Mouse (Mus musculus) bone marrow macrophage, adult 2 months (primary cell): Measurements from ENCODE around the gene Cdk5r1. TPM values are rescaled to one million over a fixed set of nuclear protein-coding genes. Genes with fewer than 3 reads are reported as not detected.

ENCODE experiments used
- H3K27ac ChIP-seq: 2 replicates; pipeline ENCODE4 v1.5.1; 2012; ENCODE audit warnings: low read depth, low read length; ENCODE audit not compliant: insufficient read depth
- H3K4me1 ChIP-seq: 2 replicates; pipeline ENCODE4 v1.6.1; 2012; ENCODE audit warnings: low read length; ENCODE audit not compliant: control insufficient read depth, insufficient read depth
- H3K4me3 ChIP-seq: 2 replicates; pipeline ENCODE4 v1.5.1; 2012; ENCODE audit warnings: mild to moderate bottlenecking, low read length, moderate library complexity; ENCODE audit not compliant: insufficient read depth
- CTCF ChIP-seq: IDR thresholded peaks from 2 replicates; pipeline ENCODE4 v1.5.1; 2012; ENCODE audit warnings: low read depth, mild to moderate bottlenecking, low read length, moderate library complexity
- POLR2A ChIP-seq: IDR thresholded peaks from 2 replicates; pipeline ENCODE4 v1.6.1; 2012; ENCODE audit warnings: mild to moderate bottlenecking, low read depth, low read length, borderline replicate concordance
- polyA plus RNA-seq: library from polyadenylated mRNA; stranded (reverse); fragments of >200 nt; gene quantifications from 2 replicates; pipeline ENCODE4 v1.2.4, GENCODE M21; 2012; ENCODE audit not compliant: missing spikeins, insufficient read depth, insufficient read length

Gene Cdk5r1
- polyA plus RNA-seq, 1 experiment = 1.2 TPM

DNA sequence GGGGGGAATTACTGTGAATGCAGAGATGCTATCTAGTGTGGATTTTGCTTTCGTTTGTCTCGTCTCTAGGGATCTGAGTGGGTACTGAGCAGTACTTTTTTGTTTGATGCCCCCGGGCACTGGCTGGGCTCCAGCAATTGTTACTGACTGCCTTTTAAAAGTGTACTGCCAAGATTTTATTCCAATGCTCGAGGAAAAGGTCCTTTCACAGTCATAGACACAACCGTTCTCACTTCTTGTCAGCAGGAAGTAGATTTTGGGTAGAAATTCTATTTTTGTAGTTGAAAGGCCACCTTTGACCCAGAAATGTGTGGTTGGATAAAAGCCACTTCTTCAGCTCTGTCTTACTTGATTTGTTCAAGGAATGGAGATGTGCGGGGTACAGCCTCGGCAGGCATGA, 37.0 kb downstream of the Cdk5r1 start:
- H3K27ac ChIP-seq = no peak overlapping the region
- H3K4me3 ChIP-seq = no peak overlapping the region
- TF ChIP-seq POLR2A = no peak
- no peak for TF ChIP-seq CTCF
- peaks cover 6% of the 10 kb centered on the region; the same call in 1 of the 2 replicates for H3K4me1 ChIP-seq

DNA sequence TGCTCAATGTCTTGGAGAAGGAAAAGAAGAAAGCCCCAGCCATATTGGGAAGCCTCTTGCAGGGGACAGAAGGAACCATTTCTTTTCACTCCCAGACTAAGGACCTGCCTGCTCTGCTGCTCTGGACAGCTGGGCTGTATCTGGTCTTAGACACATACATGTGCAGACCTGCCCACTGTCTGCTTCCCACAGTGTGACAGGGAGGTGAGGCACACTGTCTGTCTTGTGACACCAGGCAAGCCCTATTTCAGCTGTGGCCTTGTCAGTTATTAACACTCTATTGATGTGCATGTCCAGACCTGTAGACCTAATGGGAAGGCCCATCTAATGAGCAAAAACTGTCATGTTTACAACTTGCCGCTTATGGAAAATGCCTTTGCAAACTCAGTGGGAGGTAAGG, 38.5 kb downstream of the Cdk5r1 start:
- TF ChIP-seq CTCF (no peak), POLR2A (no peak)
- no peak overlapping the region for H3K4me3 ChIP-seq
- H3K27ac ChIP-seq = no peak overlapping the region
- no peaks in the 10 kb centered on the region for H3K4me1 ChIP-seq

DNA sequence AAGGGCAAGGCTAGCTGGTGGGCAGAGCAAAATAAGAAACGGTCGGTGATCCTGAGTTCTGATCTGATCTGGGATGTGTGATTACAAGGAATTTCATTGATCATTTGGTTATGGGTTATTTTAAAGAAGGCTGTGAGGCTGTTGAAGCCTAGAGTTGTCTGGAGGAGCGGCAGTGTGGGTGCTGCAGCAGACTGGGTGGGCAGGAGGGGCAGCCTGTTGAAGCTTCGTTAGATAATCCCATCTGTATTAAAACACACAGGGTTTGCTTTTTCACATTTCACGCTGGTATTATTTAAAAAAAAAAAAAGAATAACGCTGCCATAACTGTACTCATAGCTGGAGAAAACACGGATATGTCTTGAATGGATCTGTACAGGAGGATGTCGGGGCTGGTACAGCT, 39.1 kb downstream of the Cdk5r1 start:
- no peak for TF ChIP-seq POLR2A
- TF ChIP-seq CTCF = no peak
- Histone ChIP-seq H3K4me1 (peaks cover 2% of the 10 kb centered on the region; the same call in 1 of the 2 replicates), H3K27ac (no peak overlapping the region), H3K4me3 (no peak overlapping the region)

DNA sequence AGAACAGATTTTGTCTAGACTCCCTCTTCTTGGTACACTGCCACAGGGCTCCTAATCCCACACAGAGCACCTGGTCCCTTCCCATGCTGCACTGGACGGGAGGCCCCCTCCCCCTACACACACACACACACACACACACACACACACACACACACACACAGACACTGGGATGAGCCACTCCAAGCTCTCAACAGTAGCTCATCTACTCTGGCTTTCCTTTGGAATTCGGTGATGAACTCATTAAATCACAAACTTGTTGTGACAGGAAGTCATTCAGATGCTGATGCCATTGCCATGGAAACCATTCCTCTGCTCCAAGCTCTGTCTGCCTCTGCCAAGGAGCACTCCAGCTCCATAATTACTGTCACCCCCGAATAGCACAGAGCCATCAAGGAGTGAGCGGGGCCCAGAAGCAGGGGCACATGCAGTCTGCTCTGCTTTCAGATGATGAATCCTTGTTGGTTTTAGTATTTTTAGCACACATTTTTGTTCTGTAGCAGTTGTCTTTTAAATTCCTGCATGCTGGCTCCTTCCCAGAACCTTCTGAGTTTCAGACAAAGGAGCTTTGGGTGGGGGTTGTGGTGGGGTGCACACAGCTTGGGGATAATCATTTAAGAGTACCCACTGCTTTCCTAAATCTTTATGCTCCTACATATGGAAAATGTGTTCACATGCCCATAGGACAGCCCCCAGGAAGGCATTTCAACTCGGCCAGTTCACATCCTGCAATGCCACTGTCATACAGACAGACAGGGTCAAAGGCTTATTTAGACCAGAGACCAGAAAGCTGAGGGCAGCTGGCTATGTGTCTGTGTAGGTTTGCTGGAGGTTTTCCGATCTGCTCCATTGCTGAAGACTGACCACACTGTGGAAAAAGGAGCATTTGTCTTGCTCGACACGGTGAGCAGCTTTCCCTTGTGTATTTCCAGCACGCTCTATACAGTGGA, 41.9 kb downstream of the Cdk5r1 start:
- TF ChIP-seq CTCF = no peak
- TF ChIP-seq POLR2A = no peak

DNA sequence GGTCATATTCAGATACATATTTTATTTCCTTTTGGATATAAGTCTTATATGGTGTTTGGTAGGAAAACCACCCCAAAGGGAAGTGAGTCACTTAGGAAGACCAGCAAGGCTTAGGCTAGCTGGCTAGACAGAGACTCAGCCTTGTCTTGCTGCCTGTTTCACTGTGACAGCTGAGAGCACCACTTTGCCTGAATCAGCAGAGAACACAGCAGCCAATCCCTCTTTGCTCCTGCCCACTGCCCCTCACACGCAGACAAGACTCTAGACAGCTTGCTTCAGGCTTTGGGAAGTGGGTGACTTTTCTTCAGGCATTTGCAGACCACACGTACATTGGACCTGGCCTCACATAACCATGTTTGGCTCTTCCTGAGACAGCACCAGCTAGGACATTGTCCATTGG, 44.3 kb downstream of the Cdk5r1 start:
- no peak for TF ChIP-seq POLR2A
- TF ChIP-seq CTCF = no peak
- Histone ChIP-seq H3K27ac (no peak overlapping the region), H3K4me3 (no peak overlapping the region), H3K4me1 (peaks cover 30% of the 10 kb centered on the region)

More for the DNA sequence above, 41.9 kb downstream of the Cdk5r1 start:
- Histone ChIP-seq H3K27ac (no peak overlapping the region), H3K4me3 (no peak overlapping the region), H3K4me1 (peaks cover 24% of the 10 kb centered on the region)

DNA sequence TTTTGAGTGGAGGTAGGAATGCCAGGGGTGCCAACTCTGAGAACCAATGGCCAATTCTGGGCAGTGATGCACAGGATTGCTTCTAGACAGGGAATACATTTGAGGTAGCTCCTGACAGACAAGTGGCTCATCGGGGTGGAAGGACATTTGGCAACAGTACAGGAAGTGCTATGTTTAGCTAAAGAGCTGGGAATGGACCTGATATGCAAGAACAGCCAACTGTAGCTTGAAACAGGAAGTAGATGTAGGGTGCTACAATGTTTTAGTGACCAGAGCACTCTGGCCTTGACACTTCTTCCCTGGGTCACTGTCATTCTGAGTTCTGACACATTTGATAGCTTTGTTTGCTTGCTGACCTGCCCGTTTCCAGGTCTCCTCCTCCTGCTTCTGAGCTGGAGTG, 46.0 kb downstream of the Cdk5r1 start:
- TF ChIP-seq POLR2A (no peak), CTCF (no peak)
- Histone ChIP-seq H3K4me3 (no peak overlapping the region), H3K27ac (peak overlapping the region; percentile 79)

DNA sequence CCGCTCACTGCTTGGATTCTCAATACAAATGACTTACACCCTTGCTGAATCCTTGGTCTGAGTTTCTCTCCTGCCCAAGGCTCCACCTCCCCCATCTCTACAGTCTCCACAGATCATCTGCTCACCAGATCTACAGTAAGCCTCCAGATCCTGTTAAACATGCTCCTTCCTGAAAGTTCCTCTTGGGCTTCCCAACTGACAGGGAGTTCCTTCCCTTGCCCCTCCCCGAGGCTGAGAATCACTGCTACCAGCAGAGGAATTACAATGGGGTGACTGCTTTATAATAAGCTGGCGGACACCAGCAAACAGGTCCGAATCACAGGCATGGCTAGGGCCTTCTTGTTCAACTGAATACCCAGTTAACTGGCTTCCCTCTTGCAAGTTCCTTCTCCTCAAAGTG, 46.6 kb downstream of the Cdk5r1 start:
- H3K27ac ChIP-seq = peak overlapping the region; percentile 79
- TF ChIP-seq POLR2A = no peak
- no peak for TF ChIP-seq CTCF
- no peak overlapping the region for H3K4me3 ChIP-seq
- H3K4me1 ChIP-seq = peaks cover 30% of the 10 kb centered on the region

More for the DNA sequence above, 46.0 kb downstream of the Cdk5r1 start:
- peaks cover 30% of the 10 kb centered on the region for H3K4me1 ChIP-seq

DNA sequence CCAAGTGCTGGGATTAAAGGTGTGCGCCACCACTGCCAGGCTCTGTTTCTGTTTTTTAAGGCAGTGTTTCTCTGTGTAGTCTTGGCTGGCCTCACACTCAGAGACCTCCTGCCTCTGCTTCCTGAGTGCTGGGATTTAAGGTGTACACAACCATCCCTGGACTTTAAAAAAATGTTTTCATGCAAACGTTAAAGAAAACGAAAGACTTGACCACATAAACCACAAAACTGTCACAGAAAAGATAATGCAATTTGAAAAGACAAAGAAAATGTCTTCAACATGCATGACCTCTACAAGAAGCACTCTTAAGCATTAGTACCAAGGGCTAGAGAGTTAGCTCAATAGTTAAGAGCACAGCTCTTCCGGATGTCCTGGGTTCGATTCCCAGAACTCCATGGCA, 47.4 kb downstream of the Cdk5r1 start:
- H3K4me1 ChIP-seq = peaks cover 30% of the 10 kb centered on the region
- no peak for TF ChIP-seq CTCF
- no peak for TF ChIP-seq POLR2A
- no peak overlapping the region for H3K27ac ChIP-seq
- H3K4me3 ChIP-seq = no peak overlapping the region

DNA sequence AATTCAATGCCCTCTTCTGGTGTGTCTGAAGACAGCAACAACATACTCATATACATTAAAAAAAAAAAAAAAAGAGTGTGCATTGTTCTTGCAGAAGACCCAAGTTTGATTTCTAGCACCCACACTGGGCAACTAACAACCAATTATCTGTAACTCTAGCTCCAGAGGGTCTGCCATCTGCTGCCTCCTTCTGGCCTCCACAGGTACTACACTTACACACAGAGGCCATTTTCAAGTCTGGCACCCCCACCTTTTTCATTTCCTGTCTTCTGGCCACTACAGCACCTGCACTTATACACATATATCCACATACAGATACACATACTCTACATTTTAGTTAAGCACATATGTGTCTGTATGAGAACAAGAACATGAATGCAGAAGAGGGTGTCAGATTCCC, 50.9 kb downstream of the Cdk5r1 start:
- Histone ChIP-seq H3K27ac (no peak overlapping the region), H3K4me1 (peaks cover 22% of the 10 kb centered on the region), H3K4me3 (no peak overlapping the region)
- no peak for TF ChIP-seq CTCF
- TF ChIP-seq POLR2A = no peak

DNA sequence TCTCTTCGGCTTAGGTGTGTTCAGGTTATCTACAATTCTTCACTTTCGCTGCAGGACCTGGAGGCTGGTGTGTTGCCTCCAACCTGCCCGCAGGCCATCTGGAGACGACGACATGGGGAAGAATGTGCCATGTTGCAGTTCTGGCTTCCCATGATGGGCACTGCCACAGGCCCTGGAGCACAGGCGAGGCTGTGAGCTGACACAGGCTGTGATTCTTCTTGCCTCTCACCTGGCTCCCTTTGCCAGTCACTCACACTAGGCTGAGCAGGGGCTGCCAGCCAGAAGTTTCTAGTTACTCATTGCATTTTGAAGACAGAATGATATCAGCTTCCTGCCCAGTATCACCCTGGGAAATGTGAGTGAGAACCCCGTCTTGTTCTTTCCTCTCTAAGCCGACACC, 52.3 kb downstream of the Cdk5r1 start:
- TF ChIP-seq CTCF (no peak), POLR2A (no peak)
- H3K4me3 ChIP-seq = no peak overlapping the region
- H3K27ac ChIP-seq = no peak overlapping the region
- H3K4me1 ChIP-seq = peaks cover 18% of the 10 kb centered on the region

Other genes with a start within 250 kb of the Cdk5r1 start
- gene Rhbdl3, start 176.1 kb upstream of the Cdk5r1 start, polyA plus RNA-seq = 0.64 TPM in 1 of 2 replicates, not detected in the other
- gene 5730455P16Rik, start 99.0 kb upstream of the Cdk5r1 start, polyA plus RNA-seq = 12.5 and 15.2 TPM in 2 replicates
- 148 and 154 TPM in 2 replicates for gene Zfp207, start 93.7 kb upstream of the Cdk5r1 start, polyA plus RNA-seq
- gene Psmd11, start 48.4 kb upstream of the Cdk5r1 start, polyA plus RNA-seq = 64.7 and 65.0 TPM in 2 replicates